In genomic region chr6:117756176-117756575, GRCm38 (mm10) we compare ENCODE assay signal across 31 mouse cellular contexts.
A peak's percentile ranks its signal among the peaks of the same experiment; 100 is the strongest.
DNase-seq lines count a peak whose midpoint lies in the region; ATAC-seq and TF ChIP-seq lines count a peak whose summit lies in the region.
"Had no signal": no experiment of that assay in that cellular context is flagged by ENCODE, and none has a peak within 500 bp of the region (broad histone marks: within the 10 kb centered on the region; RNA-seq: fewer than 3 reads in every experiment).

No protein-coding gene starts in this region.

- no peaks in the 10 kb centered on the region for H3K4me1 ChIP-seq in lung, postnatal 0 days (ENCODE audit: insufficient read depth, low read depth, low read length)
- H3K4me1 ChIP-seq: embryonic facial prominence, embryonic 10.5 days; embryonic facial prominence, embryonic 15.5 days; forebrain, embryonic 13.5 days; heart, embryonic 12.5 days; hindbrain, embryonic 15.5 days; limb, embryonic 13.5 days; lung, embryonic 15.5 days; midbrain, embryonic 13.5 days; neural tube, embryonic 13.5 days had no signal

- no peak for TF ChIP-seq CTCF in lung, postnatal 0 days (IDR thresholded peaks at IDR 0.05)

- no peak overlapping the region for H3K4me2 ChIP-seq in lung, postnatal 0 days (replicated peaks; ENCODE audit: low read depth, low read length)
- H3K4me2 ChIP-seq: embryonic facial prominence, embryonic 15.5 days; forebrain, embryonic 13.5 days; heart, embryonic 12.5 days; hindbrain, embryonic 15.5 days; limb, embryonic 13.5 days; liver, embryonic 11.5 days; lung, embryonic 15.5 days; midbrain, embryonic 13.5 days; neural tube, embryonic 13.5 days had no signal

- intact Hi-C loops in gastrocnemius, postnatal 36 days (cut with DNase I) = no loop called here

- WGBS in lung, postnatal 0 days = 53% methylated on average over 7 of the region's 9 CpGs

- H3K27ac ChIP-seq in lung, postnatal 0 days (ENCODE audit: low read length) = no peak overlapping the region
- H3K27ac ChIP-seq: embryonic facial prominence, embryonic 10.5 days; embryonic facial prominence, embryonic 15.5 days; forebrain, embryonic 13.5 days; hindbrain, embryonic 10.5 days; hindbrain, embryonic 15.5 days; layer of hippocampus, adult 2 months; limb, embryonic 13.5 days; lung, embryonic 15.5 days; midbrain, embryonic 13.5 days; neural tube, embryonic 13.5 days had no signal

- no peaks in the 10 kb centered on the region for H3K9me3 ChIP-seq in lung, postnatal 0 days (ENCODE audit: low read length)
- H3K9me3 ChIP-seq: embryonic facial prominence, embryonic 10.5 days; embryonic facial prominence, embryonic 15.5 days; forebrain, embryonic 13.5 days; heart, embryonic 12.5 days; hindbrain, embryonic 10.5 days; hindbrain, embryonic 15.5 days; limb, embryonic 13.5 days; lung, embryonic 15.5 days; midbrain, embryonic 13.5 days; neural tube, embryonic 13.5 days had no signal

- ATAC-seq in megakaryocyte, adult 5-6 weeks (ENCODE audit: poor library complexity, severe bottlenecking) = peak; percentile 81
- ATAC-seq in lung, postnatal 0 days = no peak
- ATAC-seq: activated CD4-positive, CD25-positive, alpha-beta regulatory T cell, adult 4 months; forebrain, embryonic 13.5 days; inflammation-experienced regulatory T-cells, adult 6 months; midbrain, embryonic 13.5 days had no signal

- H3K27me3 ChIP-seq in lung, postnatal 0 days (replicated peaks; ENCODE audit: insufficient read depth, low read length) = no peaks in the 10 kb centered on the region
- H3K27me3 ChIP-seq: embryonic facial prominence, embryonic 15.5 days; forebrain, embryonic 13.5 days; heart, embryonic 12.5 days; hindbrain, embryonic 15.5 days; limb, embryonic 13.5 days; lung, embryonic 15.5 days; midbrain, embryonic 13.5 days; neural tube, embryonic 13.5 days had no signal

- DNase-seq in 416B (ENCODE audit: low read depth) = peak; percentile 88
- peak; percentile 8 for DNase-seq in A20 (ENCODE audit: low read depth, low spot score)
- DNase-seq in brain, adult 2 months (ENCODE audit: low read depth, low spot score) = peak; percentile 74
- no peak for DNase-seq in lung, postnatal 0 days (ENCODE audit: low spot score)
- DNase-seq in spleen, postnatal 36 days (ENCODE audit: low spot score in 2 of 2) = no peak
- no peak for DNase-seq in gastrocnemius, postnatal 36 days
- DNase-seq: adrenal gland, adult 2 months; adrenal gland, postnatal 36 days; cerebellum, adult 9-10 months; gastrocnemius, postnatal 10 days; heart, adult 18-20 months; kidney, adult 11 months; kidney, postnatal 36 days; lung, postnatal 36 days; thymus, postnatal 14 days had no signal

- H3K9ac ChIP-seq in lung, postnatal 0 days (replicated peaks; ENCODE audit: low read depth) = no peak overlapping the region
- H3K9ac ChIP-seq: embryonic facial prominence, embryonic 15.5 days; forebrain, embryonic 13.5 days; heart, embryonic 12.5 days; hindbrain, embryonic 15.5 days; limb, embryonic 13.5 days; lung, embryonic 15.5 days; midbrain, embryonic 13.5 days; neural tube, embryonic 13.5 days had no signal

- H3K4me3 ChIP-seq in lung, postnatal 0 days (ENCODE audit: low read depth, low read length) = no peak overlapping the region
- H3K4me3 ChIP-seq: embryonic facial prominence, embryonic 10.5 days; embryonic facial prominence, embryonic 15.5 days; forebrain, embryonic 13.5 days; heart, embryonic 12.5 days; hindbrain, embryonic 10.5 days; hindbrain, embryonic 15.5 days; layer of hippocampus, adult 2 months; limb, embryonic 13.5 days; lung, embryonic 15.5 days; midbrain, embryonic 13.5 days; neural tube, embryonic 13.5 days had no signal

- H3K36me3 ChIP-seq in lung, postnatal 0 days (ENCODE audit: insufficient read depth, low read length) = no peaks in the 10 kb centered on the region
- H3K36me3 ChIP-seq: embryonic facial prominence, embryonic 10.5 days; embryonic facial prominence, embryonic 15.5 days; G1E; heart, embryonic 12.5 days; hindbrain, embryonic 10.5 days; hindbrain, embryonic 15.5 days; limb, embryonic 13.5 days; lung, embryonic 15.5 days; midbrain, embryonic 13.5 days; neural tube, embryonic 13.5 days had no signal

- TF ChIP-seq EP300 in lung, postnatal 0 days (IDR thresholded peaks at IDR 0.05) = no peak

Comparison
In these comparisons a context has a peak if more than half of its experiments do, and no peak if none do; other contexts are left out.
1. DNase-seq: peak in 416B (single experiment), A20 (single experiment) and brain, adult 2 months (single experiment); none in lung, postnatal 0 days (single experiment), spleen, postnatal 36 days (0 of 2) and gastrocnemius, postnatal 36 days (0 of 2).